Mouse (Mus musculus) thymus, postnatal 4 days (tissue): ENCODE measurements around the gene Tprg.

Experiments
- DNase-seq: peaks from one replicate; pipeline ENCODE4 v3.0.0; 2021

The Tprg gene

GRCm38 (mm10) chr16:25286517-25286916 is at the start of gene Tprg:
Tprg (plus strand) TSS chr16:25286817.
- no peak for DNase-seq

- DNase-seq, result no peak
These were observed 48.2 kb upstream of the Tprg start for GRCm38 (mm10) chr16:25238274-25239050.

GRCm38 (mm10) chr16:25248889-25249288 is 37.7 kb upstream of the Tprg start:
- DNase-seq, result no peak

- DNase-seq, result no peak
These were observed 36.4 kb upstream of the Tprg start for GRCm38 (mm10) chr16:25250129-25250749.

GRCm38 (mm10) chr16:25251080-25251479 is 35.5 kb upstream of the Tprg start:
- no peak for DNase-seq

- DNase-seq, result no peak
These were observed 32.0 kb upstream of the Tprg start for GRCm38 (mm10) chr16:25254646-25255045.

- DNase-seq, result no peak
These were observed 31.4 kb upstream of the Tprg start for GRCm38 (mm10) chr16:25255186-25255585.

GRCm38 (mm10) chr16:25255603-25256260 is 30.9 kb upstream of the Tprg start:
- no peak for DNase-seq

- no peak for DNase-seq
These were observed 24.3 kb upstream of the Tprg start for GRCm38 (mm10) chr16:25262306-25262705.

- no peak for DNase-seq
These were observed 23.7 kb upstream of the Tprg start for GRCm38 (mm10) chr16:25262965-25263364.

- peak; percentile 91 for DNase-seq
These were observed 23.0 kb upstream of the Tprg start for GRCm38 (mm10) chr16:25263520-25264149.

GRCm38 (mm10) chr16:25265177-25265576 is 21.4 kb upstream of the Tprg start:
- DNase-seq, result no peak

- no peak for DNase-seq
These were observed 18.3 kb upstream of the Tprg start for GRCm38 (mm10) chr16:25268276-25268675.

GRCm38 (mm10) chr16:25282563-25282962 is 4.1 kb upstream of the Tprg start:
- DNase-seq, result no peak

- DNase-seq, result no peak
These were observed 7.1 kb downstream of the Tprg start for GRCm38 (mm10) chr16:25293753-25294152.

- no peak for DNase-seq
These were observed 8.9 kb downstream of the Tprg start for GRCm38 (mm10) chr16:25295546-25295945.

- no peak for DNase-seq
These were observed 10.1 kb downstream of the Tprg start for GRCm38 (mm10) chr16:25296746-25297145.

- DNase-seq, result no peak
These were observed 11.6 kb downstream of the Tprg start for GRCm38 (mm10) chr16:25298204-25298603.

- no peak for DNase-seq
These were observed 16.0 kb downstream of the Tprg start for GRCm38 (mm10) chr16:25302616-25303015.

GRCm38 (mm10) chr16:25314006-25314405 is 27.4 kb downstream of the Tprg start:
- DNase-seq, result no peak

- no peak for DNase-seq
These were observed 28.5 kb downstream of the Tprg start for GRCm38 (mm10) chr16:25315090-25315489.

- DNase-seq, result no peak
These were observed 39.1 kb downstream of the Tprg start for GRCm38 (mm10) chr16:25325631-25326238.
